Mouse (Mus musculus): ENCODE results near the gene Svs1.

DNA sequence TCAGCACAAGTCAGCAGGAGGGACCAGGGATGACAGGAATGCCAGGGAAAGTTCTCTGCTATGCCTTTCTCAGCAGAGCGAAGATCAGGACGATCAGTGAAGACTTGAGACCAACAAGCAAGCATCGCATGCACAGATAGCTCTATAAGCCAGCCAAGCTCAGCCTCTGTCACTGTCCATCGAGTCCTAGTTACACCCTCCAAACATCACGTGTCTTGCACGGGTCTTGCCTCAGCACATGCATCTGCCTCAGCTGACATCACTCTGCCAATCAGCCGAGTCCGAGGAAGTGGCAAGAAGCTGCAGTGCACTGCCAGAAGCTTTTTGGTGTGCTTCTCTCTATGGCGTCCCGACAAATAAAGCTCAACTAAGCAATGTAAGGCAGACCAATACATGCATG lies 36.7 kb downstream of the Svs1 start:
- TF ChIP-seq CTCF (IDR thresholded peaks at IDR 0.05; ENCODE audit: extremely low read depth, insufficient read depth, insufficient read length, insufficient replicate concordance) = no peak
- no peak for TF ChIP-seq POLR2A (IDR thresholded peaks at IDR 0.05; ENCODE audit: low read depth, low read length)

All from spleen, adult 2 months (tissue).